Mouse (Mus musculus): ENCODE data around the gene Plscr5. TPM values are rescaled to one million over a fixed set of nuclear protein-coding genes. Genes with fewer than 3 reads are reported as not detected.
A peak's percentile ranks its signal among the peaks of the same experiment; 100 is the strongest.

Plscr5 gene
- polyA plus RNA-seq, 2 experiments: not detected

DNA sequence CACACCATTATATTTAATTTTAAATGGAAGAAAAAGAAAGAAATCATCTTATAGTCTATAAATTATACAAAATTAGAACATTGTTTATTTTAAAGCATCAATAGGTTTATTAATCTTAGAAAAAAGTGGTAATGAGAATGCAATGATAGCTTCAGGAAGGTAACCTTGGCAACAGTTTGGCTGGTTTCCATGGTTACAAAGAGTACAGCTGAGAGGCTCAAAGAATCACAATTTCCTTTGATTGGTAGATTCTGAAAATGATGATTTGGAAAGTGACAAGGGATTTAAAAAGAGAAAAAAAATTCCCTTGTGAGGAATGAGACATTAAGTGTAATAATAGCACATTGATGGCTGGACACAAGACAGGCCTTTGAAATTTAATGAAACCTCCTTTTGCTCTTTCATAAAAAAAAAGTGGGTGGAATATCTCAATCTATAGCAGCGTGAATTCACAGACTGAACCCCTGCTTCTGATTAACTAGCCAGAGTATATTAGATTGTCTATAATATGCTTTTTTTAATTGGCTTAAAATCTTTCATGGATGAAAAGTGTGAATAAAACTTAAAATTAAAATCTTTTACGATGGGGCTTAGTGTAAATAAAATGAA lies 13.8 kb upstream of the Plscr5 start:
- 75% methylated on average over 2 of the region's 2 CpGs for WGBS
- Histone ChIP-seq H3K4me1 (ENCODE audit: control insufficient read depth, insufficient read depth, low read length) (no peaks in the 10 kb centered on the region), H3K27ac (replicated peaks; ENCODE audit: low read depth, low read length) (no peak overlapping the region), H3K27me3 (ENCODE audit: control insufficient read depth, insufficient read depth, low read length) (no peaks in the 10 kb centered on the region), H3K36me3 (ENCODE audit: control insufficient read depth, insufficient read depth, low read length) (no peaks in the 10 kb centered on the region), H3K9me3 (ENCODE audit: control insufficient read depth, low read length) (no peaks in the 10 kb centered on the region), H3K4me3 (replicated peaks; ENCODE audit: low read length) (no peak overlapping the region), H3K4me2 (replicated peaks; ENCODE audit: low read depth, low read length, severe bottlenecking) (no peak overlapping the region), H3K9ac (ENCODE audit: low read depth, low read length, severe bottlenecking) (no peak overlapping the region)
- DNase-seq (ENCODE audit: low spot score) (no peak), ATAC-seq (ENCODE audit: low FRiP score, low read depth) (no peak)
- TF ChIP-seq POLR2A (IDR thresholded peaks at IDR 0.05; ENCODE audit: borderline replicate concordance, extremely low read depth, insufficient read depth, insufficient read length): no peak

DNA sequence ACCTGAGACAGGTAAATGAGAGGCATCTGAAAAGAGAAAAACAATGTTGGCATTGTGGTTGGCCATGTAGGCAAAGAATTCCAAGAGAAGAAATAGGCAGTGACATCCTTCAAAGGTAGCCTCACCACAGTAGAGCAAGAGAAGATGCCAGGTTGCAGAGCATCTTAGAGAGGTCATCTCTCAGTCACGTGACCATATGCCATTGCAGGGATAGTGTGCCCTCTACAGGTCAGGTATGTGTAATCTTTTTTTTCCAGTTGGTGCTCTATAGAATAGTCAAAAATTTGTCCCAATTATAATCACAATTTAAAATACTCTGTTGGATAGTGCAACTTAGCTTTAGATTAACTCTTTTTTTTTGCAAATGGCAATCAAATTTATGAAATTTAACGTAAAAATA lies 1.4 kb upstream of the Plscr5 start:
- H3K27ac ChIP-seq (replicated peaks; ENCODE audit: low read depth, low read length): no peak overlapping the region
- ATAC-seq (ENCODE audit: low FRiP score, low read depth): no peak
- H3K4me3 ChIP-seq (replicated peaks; ENCODE audit: low read length): no peak overlapping the region
- no peaks in the 10 kb centered on the region for H3K4me1 ChIP-seq (ENCODE audit: control insufficient read depth, insufficient read depth, low read length)
- no peak for DNase-seq (ENCODE audit: low spot score)
- H3K9me3 ChIP-seq (ENCODE audit: control insufficient read depth, low read length): no peaks in the 10 kb centered on the region
- no peak overlapping the region for H3K4me2 ChIP-seq (replicated peaks; ENCODE audit: low read depth, low read length, severe bottlenecking)
- no peak for TF ChIP-seq POLR2A (IDR thresholded peaks at IDR 0.05; ENCODE audit: borderline replicate concordance, extremely low read depth, insufficient read depth, insufficient read length)
- H3K27me3 ChIP-seq (ENCODE audit: control insufficient read depth, insufficient read depth, low read length): no peaks in the 10 kb centered on the region
- H3K36me3 ChIP-seq (ENCODE audit: control insufficient read depth, insufficient read depth, low read length): no peaks in the 10 kb centered on the region
- no peak overlapping the region for H3K9ac ChIP-seq (ENCODE audit: low read depth, low read length, severe bottlenecking)
- WGBS: 85% methylated on average over 2 of the region's 2 CpGs

DNA sequence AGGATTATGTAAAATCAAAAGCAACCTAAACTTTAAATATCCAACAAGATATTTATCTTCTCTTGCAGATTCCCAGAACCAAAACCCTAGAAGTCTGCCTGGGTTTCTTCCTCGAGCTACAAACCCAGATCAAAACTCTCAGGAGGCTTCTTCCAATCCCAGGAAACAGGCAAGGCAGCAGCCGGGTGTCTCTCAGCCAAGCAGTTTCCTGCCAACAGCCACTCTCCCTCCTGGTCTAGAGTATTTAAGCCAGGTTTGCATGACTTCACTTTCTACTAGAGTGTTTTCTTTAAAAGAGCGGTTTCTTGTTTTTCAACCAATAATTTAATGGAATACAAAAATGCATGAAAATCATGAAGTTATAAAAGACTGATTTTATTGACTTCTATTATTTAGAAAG lies 5.7 kb downstream of the Plscr5 start:
- DNase-seq (ENCODE audit: low spot score) (no peak), ATAC-seq (ENCODE audit: low FRiP score, low read depth) (no peak)
- H3K27me3 ChIP-seq (ENCODE audit: control insufficient read depth, insufficient read depth, low read length): no peaks in the 10 kb centered on the region
- H3K36me3 ChIP-seq (ENCODE audit: control insufficient read depth, insufficient read depth, low read length): no peaks in the 10 kb centered on the region
- H3K4me2 ChIP-seq (replicated peaks; ENCODE audit: low read depth, low read length, severe bottlenecking): no peak overlapping the region
- no peaks in the 10 kb centered on the region for H3K9me3 ChIP-seq (ENCODE audit: control insufficient read depth, low read length)
- TF ChIP-seq POLR2A (IDR thresholded peaks at IDR 0.05; ENCODE audit: borderline replicate concordance, extremely low read depth, insufficient read depth, insufficient read length): no peak
- H3K4me3 ChIP-seq (replicated peaks; ENCODE audit: low read length): no peak overlapping the region
- no peak overlapping the region for H3K9ac ChIP-seq (ENCODE audit: low read depth, low read length, severe bottlenecking)
- WGBS: 52% methylated on average over 3 of the region's 3 CpGs
- no peaks in the 10 kb centered on the region for H3K4me1 ChIP-seq (ENCODE audit: control insufficient read depth, insufficient read depth, low read length)
- no peak overlapping the region for H3K27ac ChIP-seq (replicated peaks; ENCODE audit: low read depth, low read length)

DNA sequence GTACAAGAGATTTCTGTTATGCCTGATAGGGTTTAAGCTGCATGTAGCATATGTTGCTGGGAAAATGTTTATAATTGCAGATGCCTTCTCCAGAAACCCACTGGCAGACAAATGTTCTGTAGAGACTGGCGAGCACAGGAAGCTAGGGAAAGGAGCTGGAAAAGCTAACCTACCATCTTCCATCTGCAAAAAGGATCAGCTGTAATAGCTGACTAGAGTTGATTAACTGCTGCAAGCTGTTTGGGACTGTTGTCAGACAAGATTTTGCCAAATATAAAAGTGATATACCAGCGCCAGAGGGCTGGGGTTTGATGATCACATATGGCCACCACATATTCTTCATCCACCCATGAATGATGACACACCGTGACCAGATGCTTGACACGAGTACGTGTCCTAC lies 6.8 kb downstream of the Plscr5 start:
- Histone ChIP-seq H3K4me2 (replicated peaks; ENCODE audit: low read depth, low read length, severe bottlenecking) (no peak overlapping the region), H3K4me3 (replicated peaks; ENCODE audit: low read length) (no peak overlapping the region), H3K27ac (replicated peaks; ENCODE audit: low read depth, low read length) (no peak overlapping the region), H3K27me3 (ENCODE audit: control insufficient read depth, insufficient read depth, low read length) (no peaks in the 10 kb centered on the region), H3K4me1 (ENCODE audit: control insufficient read depth, insufficient read depth, low read length) (no peaks in the 10 kb centered on the region), H3K9ac (ENCODE audit: low read depth, low read length, severe bottlenecking) (no peak overlapping the region), H3K9me3 (ENCODE audit: control insufficient read depth, low read length) (no peaks in the 10 kb centered on the region), H3K36me3 (ENCODE audit: control insufficient read depth, insufficient read depth, low read length) (no peaks in the 10 kb centered on the region)
- WGBS: 82% methylated on average over 5 of the region's 5 CpGs
- DNase-seq (ENCODE audit: low spot score) (peak; percentile 21), ATAC-seq (ENCODE audit: low FRiP score, low read depth) (no peak)
- no peak for TF ChIP-seq POLR2A (IDR thresholded peaks at IDR 0.05; ENCODE audit: borderline replicate concordance, extremely low read depth, insufficient read depth, insufficient read length)

DNA sequence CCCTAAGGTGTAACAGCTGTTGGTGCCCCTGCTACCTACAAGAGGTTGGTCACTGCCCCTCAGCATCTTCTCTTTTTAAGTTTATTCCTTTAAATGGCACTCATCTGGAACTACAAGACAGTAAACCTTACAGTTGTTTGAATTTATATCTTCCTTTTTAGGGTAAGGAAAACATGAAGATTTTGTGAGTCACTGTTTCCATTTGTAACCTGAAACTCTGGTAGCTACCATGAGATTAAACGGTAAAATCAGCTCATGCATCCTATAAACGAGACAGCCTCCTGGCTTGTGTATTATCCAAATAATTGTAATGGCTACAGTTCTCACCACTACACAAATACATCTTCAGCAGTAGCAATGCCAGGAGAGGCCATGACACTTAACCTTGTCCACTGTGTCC lies 11.7 kb downstream of the Plscr5 start:
- no peak overlapping the region for H3K4me2 ChIP-seq (replicated peaks; ENCODE audit: low read depth, low read length, severe bottlenecking)
- H3K27ac ChIP-seq (replicated peaks; ENCODE audit: low read depth, low read length): no peak overlapping the region
- no peak for TF ChIP-seq POLR2A (IDR thresholded peaks at IDR 0.05; ENCODE audit: borderline replicate concordance, extremely low read depth, insufficient read depth, insufficient read length)
- H3K4me3 ChIP-seq (replicated peaks; ENCODE audit: low read length): no peak overlapping the region
- no peak overlapping the region for H3K9ac ChIP-seq (ENCODE audit: low read depth, low read length, severe bottlenecking)
- no peaks in the 10 kb centered on the region for H3K27me3 ChIP-seq (ENCODE audit: control insufficient read depth, insufficient read depth, low read length)
- H3K4me1 ChIP-seq (ENCODE audit: control insufficient read depth, insufficient read depth, low read length): no peaks in the 10 kb centered on the region
- DNase-seq (ENCODE audit: low spot score) (no peak), ATAC-seq (ENCODE audit: low FRiP score, low read depth) (no peak)
- H3K36me3 ChIP-seq (ENCODE audit: control insufficient read depth, insufficient read depth, low read length): no peaks in the 10 kb centered on the region
- no peaks in the 10 kb centered on the region for H3K9me3 ChIP-seq (ENCODE audit: control insufficient read depth, low read length)
- WGBS: 27% methylated on average over 2 of the region's 2 CpGs

DNA sequence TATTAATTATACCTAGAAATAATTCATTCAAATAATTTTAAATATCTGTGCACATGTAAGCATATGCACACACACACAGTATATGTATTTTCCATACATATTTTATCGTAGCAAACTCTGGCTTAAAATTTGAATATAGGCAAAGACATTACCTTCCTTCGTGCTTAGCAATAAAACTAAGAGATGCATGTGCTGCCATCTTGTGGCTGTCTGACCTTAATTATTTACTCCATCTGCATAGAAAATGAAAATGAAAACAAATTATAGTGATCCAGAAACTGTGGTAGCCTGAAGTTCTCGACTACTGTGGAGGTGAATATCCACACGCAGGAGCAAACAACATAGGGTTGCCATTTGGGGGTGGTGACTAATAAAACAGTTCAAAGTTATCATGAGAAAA lies 14.6 kb downstream of the Plscr5 start:
- peak; percentile 83 for DNase-seq (ENCODE audit: low spot score)
- H3K9me3 ChIP-seq (ENCODE audit: control insufficient read depth, low read length): no peaks in the 10 kb centered on the region
- H3K4me2 ChIP-seq (replicated peaks; ENCODE audit: low read depth, low read length, severe bottlenecking): no peak overlapping the region
- WGBS: 49% methylated on average over 4 of the region's 4 CpGs
- TF ChIP-seq POLR2A (IDR thresholded peaks at IDR 0.05; ENCODE audit: borderline replicate concordance, extremely low read depth, insufficient read depth, insufficient read length): no peak
- no peaks in the 10 kb centered on the region for H3K27me3 ChIP-seq (ENCODE audit: control insufficient read depth, insufficient read depth, low read length)
- no peak overlapping the region for H3K9ac ChIP-seq (ENCODE audit: low read depth, low read length, severe bottlenecking)
- H3K4me3 ChIP-seq (replicated peaks; ENCODE audit: low read length): no peak overlapping the region
- no peak for ATAC-seq (ENCODE audit: low FRiP score, low read depth)
- H3K36me3 ChIP-seq (ENCODE audit: control insufficient read depth, insufficient read depth, low read length): no peaks in the 10 kb centered on the region
- no peaks in the 10 kb centered on the region for H3K4me1 ChIP-seq (ENCODE audit: control insufficient read depth, insufficient read depth, low read length)
- H3K27ac ChIP-seq (replicated peaks; ENCODE audit: low read depth, low read length): no peak overlapping the region
